Mouse (Mus musculus): ENCODE measurements around the gene Tulp1. TPM values are rescaled to one million over a fixed set of nuclear protein-coding genes. Genes with fewer than 3 reads are reported as not detected.
A peak's percentile ranks its signal among the peaks of the same experiment; 100 is the strongest.

Tulp1 gene
- polyA plus RNA-seq, 1 experiment from 2014 or later = 9.3 TPM

DNA sequence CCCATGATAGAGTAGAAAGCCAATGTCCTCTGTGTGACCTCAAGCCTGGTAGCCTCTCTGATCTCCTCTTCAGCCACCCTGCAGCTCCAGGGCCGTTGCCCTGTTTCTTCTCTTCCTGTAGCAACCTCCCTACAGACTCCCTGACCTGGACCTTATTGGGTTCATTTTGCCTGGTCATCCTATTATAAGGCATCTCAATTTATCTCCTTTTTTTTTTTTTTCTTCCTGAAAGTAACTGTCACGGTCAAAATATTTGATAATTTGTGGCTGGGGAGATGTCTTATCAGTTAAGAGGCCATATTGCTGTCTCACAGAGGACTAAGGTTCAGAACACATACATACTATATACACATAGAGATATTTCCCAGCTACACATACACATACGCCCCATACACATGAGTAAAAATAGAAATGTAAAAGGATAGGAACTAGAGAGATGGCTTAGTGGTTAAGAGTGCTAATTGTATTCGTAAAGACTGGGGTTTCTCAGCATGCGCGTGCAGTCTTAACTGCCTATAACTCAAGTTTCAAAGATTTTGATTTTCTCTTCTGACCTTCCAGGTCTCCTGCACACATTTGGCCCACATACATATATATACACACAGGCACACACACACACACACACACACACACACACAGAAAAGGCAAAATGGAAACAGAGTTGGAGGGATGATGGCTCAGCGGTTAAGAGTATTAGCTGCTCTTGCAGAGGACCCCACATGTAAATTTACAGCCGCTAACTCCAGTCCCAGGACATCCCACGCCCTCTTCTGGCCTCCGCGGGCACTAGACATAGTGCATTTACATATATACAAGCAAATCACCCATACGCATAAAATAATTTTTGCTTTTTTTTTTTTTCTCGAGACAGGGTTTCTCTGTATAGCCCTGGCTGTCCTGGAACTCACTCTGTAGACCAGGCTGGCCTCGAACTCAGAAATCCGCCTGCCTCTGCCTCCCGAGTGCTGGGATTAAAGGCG is 52.5 kb downstream of the Tulp1 start:
- no peaks in the 10 kb centered on the region for H3K9me3 ChIP-seq
- 0 out of 2 replicates have a peak, but pooled peaks have one; percentile 2 for ATAC-seq (ENCODE audit: insufficient number of reproducible peaks, insufficient read depth, low FRiP score, low TSS enrichment)
- H3K4me1 ChIP-seq = peaks cover 23% of the 10 kb centered on the region
- H3K4me3 ChIP-seq = peak overlapping the region; percentile 79
- 23% methylated on average over 17 of the region's 17 CpGs for WGBS
- no peaks in the 10 kb centered on the region for H3K27me3 ChIP-seq
- H3K4me2 ChIP-seq (replicated peaks) = peak overlapping the region; percentile 75
- H3K36me3 ChIP-seq = peaks cover 19% of the 10 kb centered on the region
- H3K9ac ChIP-seq = no peak overlapping the region
- peak overlapping the region; percentile 50; the same call in 1 of the 2 replicates for H3K27ac ChIP-seq

DNA sequence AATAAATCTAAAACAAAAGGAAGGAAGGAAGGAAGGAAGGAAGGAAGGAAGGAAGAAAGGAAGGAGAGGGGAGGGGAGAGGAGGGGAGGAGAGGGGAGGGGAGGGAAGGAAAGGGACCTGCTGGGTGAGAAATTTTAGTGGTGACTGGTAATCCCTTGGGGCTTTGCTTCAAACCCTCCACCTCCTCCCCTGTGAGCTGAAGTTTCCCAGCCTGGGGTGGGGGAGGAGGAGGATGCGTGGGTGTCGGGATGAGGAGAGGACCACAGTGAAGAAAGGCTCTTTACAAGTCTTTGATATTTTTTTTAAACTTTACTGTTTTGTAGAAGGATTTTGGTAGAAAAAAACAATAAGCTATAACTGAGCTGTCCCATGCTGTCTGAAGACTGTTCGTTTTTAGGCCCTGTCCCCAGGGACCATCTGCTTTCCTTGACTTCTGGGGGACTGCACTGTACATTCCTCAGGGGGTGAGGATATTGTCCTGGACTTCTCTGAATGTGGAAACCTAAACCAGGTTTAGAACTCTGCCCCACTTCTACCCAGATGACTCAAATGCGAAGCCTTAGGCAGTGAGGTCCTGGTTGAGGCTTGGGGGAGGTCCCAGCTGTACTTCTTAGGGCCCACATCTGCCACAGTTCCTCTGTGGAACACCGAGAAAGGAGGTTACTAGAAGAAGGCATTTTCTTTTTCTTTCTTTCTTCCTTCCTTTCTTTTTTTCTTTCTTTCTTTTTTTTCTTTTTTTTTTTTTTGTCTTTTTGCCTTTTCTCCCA is 53.5 kb downstream of the Tulp1 start:
- Histone ChIP-seq H3K4me3 (no peak overlapping the region), H3K27ac (no peak overlapping the region), H3K27me3 (no peaks in the 10 kb centered on the region), H3K9me3 (no peaks in the 10 kb centered on the region), H3K4me1 (peaks cover 23% of the 10 kb centered on the region), H3K4me2 (replicated peaks) (no peak overlapping the region), H3K36me3 (peaks cover 9% of the 10 kb centered on the region), H3K9ac (no peak overlapping the region)
- ATAC-seq (ENCODE audit: insufficient number of reproducible peaks, insufficient read depth, low FRiP score, low TSS enrichment) = no peak
- WGBS = 64% methylated on average over 5 of the region's 5 CpGs

DNA sequence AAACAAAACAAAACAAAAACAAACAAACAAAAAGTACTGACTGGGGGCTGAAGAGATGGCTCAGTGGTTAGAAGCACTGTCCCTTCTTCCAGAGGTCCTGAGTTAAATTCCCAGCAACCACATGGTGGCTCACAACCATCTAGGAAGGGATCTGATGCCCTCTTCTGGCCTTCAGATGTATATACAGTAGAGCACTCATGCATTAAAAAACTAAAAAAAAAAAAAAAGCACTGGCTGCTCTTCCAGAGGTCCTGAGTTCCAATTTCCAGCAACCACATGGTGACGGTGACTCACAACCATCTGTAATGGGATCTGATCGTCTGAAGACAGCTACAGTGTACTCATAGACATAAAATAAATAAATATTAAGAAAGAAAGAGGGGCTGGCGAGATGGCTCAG is 54.2 kb downstream of the Tulp1 start:
- H3K9ac ChIP-seq = no peak overlapping the region
- peaks cover 22% of the 10 kb centered on the region for H3K4me1 ChIP-seq
- no peak overlapping the region for H3K4me2 ChIP-seq (replicated peaks)
- H3K27me3 ChIP-seq = no peaks in the 10 kb centered on the region
- peaks cover 2% of the 10 kb centered on the region for H3K36me3 ChIP-seq
- WGBS = 81% methylated on average over 3 of the region's 3 CpGs
- no peak overlapping the region for H3K27ac ChIP-seq
- ATAC-seq (ENCODE audit: insufficient number of reproducible peaks, insufficient read depth, low FRiP score, low TSS enrichment) = no peak
- no peak overlapping the region for H3K4me3 ChIP-seq
- no peaks in the 10 kb centered on the region for H3K9me3 ChIP-seq

DNA sequence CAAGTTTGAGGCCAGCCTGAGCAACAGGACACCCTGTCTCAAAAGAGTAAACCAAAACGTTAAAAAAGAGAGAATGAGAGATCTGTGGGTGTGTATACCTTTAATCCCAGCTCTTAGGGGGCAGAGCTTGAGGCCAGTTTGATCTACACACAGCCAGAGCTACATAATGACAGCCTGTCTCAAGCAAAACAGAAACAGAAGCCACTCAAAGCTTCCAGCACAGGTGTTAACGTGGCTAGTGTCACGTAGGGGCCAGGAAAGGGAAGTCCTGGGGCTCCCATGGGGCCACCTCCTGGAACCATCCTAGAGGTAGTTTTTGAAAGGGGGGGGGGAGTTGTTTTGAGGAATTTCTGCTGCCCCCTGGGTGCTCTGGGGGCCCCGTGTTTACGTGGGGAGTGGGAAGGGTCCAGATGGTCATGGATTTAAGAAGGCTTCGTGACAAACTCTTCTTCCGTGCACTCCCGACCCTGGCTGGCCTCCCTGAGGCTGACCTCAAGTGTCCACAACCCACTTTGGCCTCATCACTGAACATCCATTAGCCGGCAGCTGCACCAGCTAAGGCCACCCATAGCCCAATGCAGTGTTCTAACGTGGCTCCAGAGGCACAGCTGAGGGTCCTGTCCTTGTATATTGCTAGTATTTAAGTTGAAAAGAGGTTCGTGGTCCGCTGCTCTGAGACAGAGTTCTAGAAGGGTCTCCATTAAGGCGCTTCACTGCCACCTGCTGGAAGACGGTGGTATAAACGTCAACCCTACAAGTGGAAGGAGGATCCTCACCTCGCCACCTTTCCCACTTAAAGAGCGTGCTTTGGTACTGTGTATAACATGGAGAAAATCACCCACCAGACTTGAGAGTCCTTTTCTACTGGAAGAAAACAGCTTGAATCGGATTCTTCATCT is 56.5 kb downstream of the Tulp1 start:
- Histone ChIP-seq H3K4me2 (replicated peaks) (no peak overlapping the region), H3K4me3 (no peak overlapping the region)
- ATAC-seq (ENCODE audit: insufficient number of reproducible peaks, insufficient read depth, low FRiP score, low TSS enrichment) = no peak

DNA sequence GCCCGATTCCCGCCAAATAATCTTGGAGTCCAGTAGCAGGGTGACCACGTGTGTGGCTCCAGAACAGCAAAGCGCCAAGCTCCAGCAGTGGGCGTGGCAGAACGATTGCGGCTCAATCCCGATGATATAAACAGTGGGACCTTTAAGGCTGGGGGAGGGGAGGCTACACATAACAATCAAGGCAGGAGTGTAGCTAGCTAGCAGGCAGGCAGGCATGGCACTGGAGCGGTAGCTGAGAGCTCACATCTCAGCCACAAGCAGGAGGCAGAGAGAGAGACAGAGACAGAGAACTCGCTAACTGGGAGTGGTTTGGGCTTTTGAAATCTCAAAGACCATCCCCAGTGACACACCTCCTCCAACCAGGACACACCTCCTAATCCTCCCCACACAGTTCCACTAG is 59.9 kb downstream of the Tulp1 start:
- ATAC-seq (ENCODE audit: insufficient number of reproducible peaks, insufficient read depth, low FRiP score, low TSS enrichment) = no peak
- Histone ChIP-seq H3K4me3 (no peak overlapping the region), H3K9me3 (no peaks in the 10 kb centered on the region), H3K4me1 (peaks cover 14% of the 10 kb centered on the region), H3K27ac (no peak overlapping the region), H3K4me2 (replicated peaks) (no peak overlapping the region), H3K9ac (no peak overlapping the region), H3K27me3 (no peaks in the 10 kb centered on the region), H3K36me3 (no peaks in the 10 kb centered on the region)
- WGBS = 51% methylated on average over 10 of the region's 10 CpGs

More for the DNA sequence above, 56.5 kb downstream of the Tulp1 start:
- 16% methylated on average over 18 of the region's 18 CpGs for WGBS
- Histone ChIP-seq H3K4me1 (peaks cover 11% of the 10 kb centered on the region; the same call in 1 of the 2 replicates), H3K27me3 (no peaks in the 10 kb centered on the region), H3K36me3 (no peaks in the 10 kb centered on the region), H3K9me3 (no peaks in the 10 kb centered on the region), H3K9ac (no peak overlapping the region; the same call in 1 of the 2 replicates), H3K27ac (0 out of 2 replicates have a peak overlapping the region, but pooled peaks have one; percentile 2)

Other genes starting within 250 kb of the Tulp1 start
- 10.8 TPM in 2 replicates for gene Scube3, start 223.1 kb downstream of the Tulp1 start, polyA plus RNA-seq (2016; fragmentation: Nextera tagmentation; extraction: Ambion mirVana)
- 51.9 and 52.8 TPM in 2 replicates for gene Zfp523, start 188.1 kb downstream of the Tulp1 start, polyA plus RNA-seq (2016; fragmentation: Nextera tagmentation; extraction: Ambion mirVana)
- gene Def6, start 157.4 kb downstream of the Tulp1 start, polyA plus RNA-seq (2016; fragmentation: Nextera tagmentation; extraction: Ambion mirVana) = 9.0 and 9.2 TPM in 2 replicates
- gene Ppard, start 132.5 kb downstream of the Tulp1 start, polyA plus RNA-seq (2016; fragmentation: Nextera tagmentation; extraction: Ambion mirVana) = 2.5 and 3.2 TPM in 2 replicates
- 37.0 and 38.4 TPM in 2 replicates for gene Fance, start 51.7 kb downstream of the Tulp1 start, polyA plus RNA-seq (2016; fragmentation: Nextera tagmentation; extraction: Ambion mirVana)
- 496 and 505 TPM in 2 replicates for gene Rpl10a, start 36.8 kb downstream of the Tulp1 start, polyA plus RNA-seq (2016; fragmentation: Nextera tagmentation; extraction: Ambion mirVana)
- 14.1 and 17.9 TPM in 2 replicates for gene Tead3, start 14.4 kb downstream of the Tulp1 start, polyA plus RNA-seq (2016; fragmentation: Nextera tagmentation; extraction: Ambion mirVana)
- gene Fkbp5, start 152.3 kb upstream of the Tulp1 start, polyA plus RNA-seq (2016; fragmentation: Nextera tagmentation; extraction: Ambion mirVana) = 33.8 and 38.8 TPM in 2 replicates
- not detected in 2 replicates for gene Armc12, start 165.6 kb upstream of the Tulp1 start, polyA plus RNA-seq (2016; fragmentation: Nextera tagmentation; extraction: Ambion mirVana)
- gene Clpsl2, start 184.2 kb upstream of the Tulp1 start, polyA plus RNA-seq (2016; fragmentation: Nextera tagmentation; extraction: Ambion mirVana) = not detected in 2 replicates
- gene Clps, start 195.5 kb upstream of the Tulp1 start, polyA plus RNA-seq (2016; fragmentation: Nextera tagmentation; extraction: Ambion mirVana) = not detected in 2 replicates
- 0.60 and 0.84 TPM in 2 replicates for gene Lhfpl5, start 210.4 kb upstream of the Tulp1 start, polyA plus RNA-seq (2016; fragmentation: Nextera tagmentation; extraction: Ambion mirVana)